In the genomic region with DNA sequence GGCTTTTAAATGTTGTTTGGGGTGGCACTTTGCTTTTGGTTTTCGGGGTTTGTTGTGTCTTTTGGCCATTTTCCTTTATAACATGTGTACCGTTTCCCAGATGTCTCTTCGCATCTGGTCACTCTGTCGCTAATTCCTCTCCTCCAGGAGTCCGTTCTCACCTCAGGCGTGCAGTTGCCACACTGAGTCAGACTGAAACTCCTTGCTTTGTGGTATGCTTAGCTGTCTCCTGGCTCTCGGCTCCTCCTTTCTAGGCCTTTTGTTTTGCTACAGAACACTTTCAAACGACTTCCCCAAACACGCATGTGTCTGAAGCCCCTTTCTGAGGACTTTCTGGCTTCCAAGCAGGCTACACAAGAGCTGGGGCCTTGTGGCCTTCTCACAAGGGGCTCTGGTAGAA, we compare ENCODE assay signal across 20 mouse cellular contexts.
"Had no signal": no experiment of that assay in that cellular context is flagged by ENCODE, and none has a peak within 500 bp of the region (broad histone marks: within the 10 kb centered on the region; RNA-seq: fewer than 3 reads in every experiment).

No protein-coding gene starts in this region.

- H3K9ac ChIP-seq: limb, embryonic 13.5 days; liver, embryonic 12.5 days; liver, embryonic 15.5 days; lung, embryonic 15.5 days; stomach, embryonic 15.5 days had no signal

- H3K4me1 ChIP-seq: liver, embryonic 12.5 days; liver, embryonic 15.5 days; lung, embryonic 15.5 days; megakaryocyte, embryonic 14.5 days; midbrain, embryonic 10.5 days; stomach, embryonic 15.5 days had no signal

- H3K9me3 ChIP-seq: limb, embryonic 10.5 days; limb, embryonic 13.5 days; liver, embryonic 12.5 days; liver, embryonic 15.5 days; lung, embryonic 15.5 days; midbrain, embryonic 10.5 days; stomach, embryonic 15.5 days had no signal

- ATAC-seq: liver, embryonic 12.5 days had no signal

- H3K4me2 ChIP-seq: limb, embryonic 13.5 days; liver, embryonic 12.5 days; liver, embryonic 15.5 days; lung, embryonic 15.5 days; stomach, embryonic 15.5 days had no signal

- H3K27me3 ChIP-seq: limb, embryonic 13.5 days; lung, embryonic 15.5 days; stomach, embryonic 15.5 days had no signal

- H3K4me3 ChIP-seq: limb, embryonic 10.5 days; limb, embryonic 13.5 days; liver, embryonic 12.5 days; liver, embryonic 15.5 days; lung, embryonic 15.5 days; megakaryocyte, embryonic 14.5 days; midbrain, embryonic 10.5 days; stomach, embryonic 15.5 days had no signal

- H3K36me3 ChIP-seq: limb, embryonic 10.5 days; limb, embryonic 13.5 days; liver, embryonic 12.5 days; liver, embryonic 15.5 days; lung, embryonic 15.5 days; midbrain, embryonic 10.5 days; stomach, embryonic 15.5 days had no signal

- H3K27ac ChIP-seq: limb, embryonic 10.5 days; limb, embryonic 13.5 days; liver, embryonic 12.5 days; liver, embryonic 15.5 days; lung, embryonic 15.5 days; midbrain, embryonic 10.5 days; stomach, embryonic 15.5 days had no signal

- DNase-seq: kidney, adult 9 months; kidney, postnatal 14 days; kidney, postnatal 4 days; liver; lung, adult 18-20 months; lung, postnatal 10 days; lung, postnatal 36 days; midbrain, embryonic 14.5 days; right cerebral cortex, adult 18-20 months; right cerebral cortex, postnatal 14 days; right cerebral cortex, postnatal 4 days; thymus, postnatal 25 days had no signal
